Mouse (Mus musculus) midbrain, embryonic 14.5 days (tissue): ENCODE data around the gene Tctn3. TPM values are rescaled to one million over a fixed set of nuclear protein-coding genes. Genes with fewer than 3 reads are reported as not detected.

Source experiments
- ATAC-seq: fragments of 200-750 bp; cut with Nextera tagmentation; 2 replicates; pipeline ENCODE4 v1.8.0; 2017; ENCODE audit warnings: moderate number of reproducible peaks, moderate library complexity; ENCODE audit not compliant: low FRiP score, low TSS enrichment
- DNase-seq: peaks from one replicate; pipeline ENCODE4 v3.0.0-alpha.2; 2015
- H3K27ac ChIP-seq: fragments of 300-500 bp; sonication (generic); replicated peaks from 2 replicates; pipeline ENCODE4 v1.5.1; 2014; ENCODE audit warnings: mild to moderate bottlenecking, low read depth, low read length, moderate library complexity
- H3K27me3 ChIP-seq: fragments of 300-500 bp; sonication (generic); 2 replicates; pipeline ENCODE4 v1.6.1; 2014; ENCODE audit warnings: low read length, control low read depth, mixed read lengths; ENCODE audit not compliant: control insufficient read depth, insufficient read depth
- H3K36me3 ChIP-seq: fragments of 300-500 bp; sonication (generic); 2 replicates; pipeline ENCODE4 v1.6.1; 2014; ENCODE audit warnings: low read length, control low read depth; ENCODE audit not compliant: control insufficient read depth, insufficient read depth
- H3K4me1 ChIP-seq: fragments of 300-500 bp; sonication (generic); 2 replicates; pipeline ENCODE4 v1.6.1; 2014; ENCODE audit warnings: mild to moderate bottlenecking, antibody characterized with exemption, low read length, control low read depth; ENCODE audit not compliant: control insufficient read depth, insufficient read depth
- H3K4me2 ChIP-seq: fragments of 300-500 bp; sonication (generic); 2 replicates; pipeline ENCODE4 v1.6.1; 2014; ENCODE audit warnings: mild to moderate bottlenecking, low read length, moderate library complexity
- H3K4me3 ChIP-seq: fragments of 300-500 bp; sonication (generic); replicated peaks from 2 replicates; pipeline ENCODE4 v1.5.1; 2014; ENCODE audit warnings: low read depth, low read length
- H3K9ac ChIP-seq: fragments of 300-500 bp; sonication (generic); replicated peaks from 2 replicates; pipeline ENCODE4 v1.6.1; 2014; ENCODE audit warnings: mild to moderate bottlenecking, low read length, moderate library complexity
- H3K9me3 ChIP-seq: fragments of 300-500 bp; sonication (generic); 2 replicates; pipeline ENCODE4 v1.6.1; 2016; ENCODE audit warnings: low read length, control low read depth, mixed read lengths; ENCODE audit not compliant: control insufficient read depth
- WGBS: fragments of 180-500 bp; shearing (Covaris S2); extraction: QIAGEN DNeasy Blood & Tissue Kit; methylation state at CpG from one replicate; pipeline ENCODE4 v1.1.7; 2014; 5-methylcytosine and 5-hydroxymethylcytosine counted together
- polyA plus RNA-seq: library from polyadenylated mRNA; unstranded; fragments of >200 nt; fragmentation: Nextera tagmentation; extraction: Ambion mirVana; gene quantifications from 2 replicates; pipeline ENCODE4 v1.2.1, GENCODE M21; 2014

Tctn3 gene
- polyA plus RNA-seq, 1 experiment from 2014 or later, result 13.7 TPM

DNA sequence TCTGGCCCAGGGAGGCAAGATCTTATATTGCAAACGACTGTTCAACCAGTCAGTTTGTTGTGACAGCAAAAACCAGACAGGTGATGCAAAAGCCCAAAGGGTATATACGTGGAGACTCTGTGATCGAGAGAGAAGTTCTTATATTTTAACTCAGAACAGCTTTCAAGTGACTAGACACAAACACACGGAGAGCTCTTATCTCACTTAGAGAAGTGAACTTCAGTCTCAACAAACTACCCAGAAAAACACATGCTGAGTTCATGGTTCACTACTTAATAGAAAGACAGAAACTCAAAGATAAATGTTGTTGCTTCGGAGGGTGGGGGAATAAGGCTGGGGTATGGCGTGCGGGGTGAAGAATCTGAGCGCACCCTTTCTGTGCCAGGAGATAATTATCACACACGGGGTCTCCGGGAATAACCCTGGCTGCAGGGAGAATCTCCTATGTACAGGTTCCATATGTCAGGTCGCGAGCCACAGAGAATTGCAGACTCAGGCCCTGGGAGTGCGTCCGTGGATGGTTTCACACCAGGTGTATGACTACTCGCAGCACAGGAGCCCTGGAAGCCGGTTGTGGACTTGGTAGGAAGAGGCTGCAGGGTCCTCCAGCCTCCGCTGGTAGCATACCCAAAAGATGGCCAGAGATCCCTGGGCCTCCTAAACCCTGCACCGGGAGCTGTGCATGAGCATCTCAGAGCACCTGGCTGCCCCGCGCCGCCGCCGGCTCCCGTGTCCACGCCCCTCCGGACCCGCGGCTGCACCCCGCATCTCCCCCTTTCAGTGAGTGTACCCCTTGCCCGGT is 24.3 kb downstream of the Tctn3 start:
- H3K9ac ChIP-seq, result peak overlapping the region; percentile 84
- peak overlapping the region; percentile 62 for H3K4me2 ChIP-seq
- no peaks in the 10 kb centered on the region for H3K27me3 ChIP-seq
- peaks cover 16% of the 10 kb centered on the region for H3K4me1 ChIP-seq
- H3K27ac ChIP-seq, result peak overlapping the region; percentile 62
- DNase-seq, result peak; percentile 2
- H3K36me3 ChIP-seq, result peaks cover 15% of the 10 kb centered on the region
- no peaks in the 10 kb centered on the region for H3K9me3 ChIP-seq
- H3K4me3 ChIP-seq, result peak overlapping the region; percentile 79
- no peak; the same call in 1 of the 2 replicates for ATAC-seq
- 4% methylated on average over 30 of the region's 30 CpGs for WGBS

DNA sequence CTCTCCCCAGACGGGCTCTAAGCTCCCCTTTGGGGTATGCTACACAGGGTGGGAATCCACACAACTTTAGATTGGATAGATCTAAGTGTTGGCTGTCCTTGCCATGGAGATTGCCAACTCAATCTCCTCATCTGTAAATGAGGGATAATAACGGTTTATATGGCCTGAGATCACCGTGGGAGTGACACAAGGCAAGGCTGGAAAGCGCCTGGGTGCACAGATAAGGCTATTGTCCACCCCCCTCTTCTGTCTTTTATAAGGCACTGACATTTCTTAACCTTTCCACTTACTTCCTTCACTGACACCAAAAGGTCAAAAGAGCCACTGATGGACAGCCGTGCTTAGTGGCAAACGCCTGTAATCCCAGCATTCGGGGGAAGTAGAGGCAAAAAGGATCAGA is 25.1 kb downstream of the Tctn3 start:
- Histone ChIP-seq H3K9ac (0 out of 2 replicates have a peak overlapping the region, but pooled peaks have one; percentile 84), H3K9me3 (no peaks in the 10 kb centered on the region), H3K36me3 (peaks cover 23% of the 10 kb centered on the region), H3K27ac (no peak overlapping the region), H3K27me3 (no peaks in the 10 kb centered on the region), H3K4me2 (peak overlapping the region; percentile 62), H3K4me3 (peak overlapping the region; percentile 79), H3K4me1 (peaks cover 16% of the 10 kb centered on the region)
- DNase-seq (no peak), ATAC-seq (no peak)
- 59% methylated on average over 7 of the region's 7 CpGs for WGBS

DNA sequence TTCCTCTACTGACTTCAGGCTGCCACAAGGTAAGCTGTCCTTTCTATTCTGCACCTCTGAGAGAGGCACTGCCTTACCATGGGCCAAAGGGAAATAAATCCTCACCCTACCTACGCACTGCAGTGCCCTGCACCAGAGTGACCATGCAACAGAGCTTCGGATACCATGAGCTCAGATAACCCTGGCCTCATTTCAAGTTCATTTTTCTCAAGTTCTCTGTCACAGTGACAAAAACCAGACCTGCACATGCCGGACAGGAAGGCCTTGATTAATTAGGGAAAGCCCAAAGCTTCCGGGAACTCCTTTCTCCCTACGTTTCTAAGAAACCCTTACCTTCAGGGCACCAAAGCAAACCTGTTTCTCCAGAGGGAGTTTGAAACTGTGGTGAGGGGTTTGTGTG is 30.4 kb downstream of the Tctn3 start:
- no peaks in the 10 kb centered on the region for H3K9me3 ChIP-seq
- 96% methylated on average over 5 of the region's 5 CpGs for WGBS
- no peak overlapping the region for H3K4me3 ChIP-seq
- H3K27me3 ChIP-seq, result no peaks in the 10 kb centered on the region
- DNase-seq, result no peak
- H3K27ac ChIP-seq, result no peak overlapping the region
- ATAC-seq, result no peak
- no peak overlapping the region for H3K9ac ChIP-seq
- no peak overlapping the region for H3K4me2 ChIP-seq
- H3K4me1 ChIP-seq, result peaks cover 7% of the 10 kb centered on the region
- H3K36me3 ChIP-seq, result peaks cover 64% of the 10 kb centered on the region

DNA sequence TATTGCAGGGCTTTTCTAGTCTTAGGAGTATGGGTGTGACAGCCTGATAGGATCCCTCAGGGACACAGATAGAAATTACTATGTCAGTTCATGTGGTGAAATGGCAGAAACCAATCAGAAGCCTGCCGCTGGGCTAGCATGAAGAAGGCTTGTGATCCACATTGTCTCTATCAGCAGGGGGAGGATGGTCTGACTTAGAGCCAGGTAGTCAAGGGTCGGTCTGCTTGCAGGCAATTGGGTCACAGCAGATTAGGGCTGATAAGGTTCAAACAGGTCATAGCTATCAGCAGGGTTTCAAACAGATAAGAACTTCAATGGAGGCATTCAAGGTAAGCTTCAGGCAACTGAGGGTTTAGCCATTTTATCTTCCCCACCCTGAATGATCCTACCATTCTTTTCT is 31.1 kb downstream of the Tctn3 start:
- Histone ChIP-seq H3K27me3 (no peaks in the 10 kb centered on the region), H3K9ac (no peak overlapping the region), H3K4me3 (no peak overlapping the region), H3K36me3 (peaks cover 72% of the 10 kb centered on the region), H3K27ac (no peak overlapping the region), H3K4me1 (no peaks in the 10 kb centered on the region), H3K4me2 (no peak overlapping the region), H3K9me3 (no peaks in the 10 kb centered on the region)
- no peak for ATAC-seq
- 77% methylated on average over 2 of the region's 2 CpGs for WGBS
- DNase-seq, result no peak

DNA sequence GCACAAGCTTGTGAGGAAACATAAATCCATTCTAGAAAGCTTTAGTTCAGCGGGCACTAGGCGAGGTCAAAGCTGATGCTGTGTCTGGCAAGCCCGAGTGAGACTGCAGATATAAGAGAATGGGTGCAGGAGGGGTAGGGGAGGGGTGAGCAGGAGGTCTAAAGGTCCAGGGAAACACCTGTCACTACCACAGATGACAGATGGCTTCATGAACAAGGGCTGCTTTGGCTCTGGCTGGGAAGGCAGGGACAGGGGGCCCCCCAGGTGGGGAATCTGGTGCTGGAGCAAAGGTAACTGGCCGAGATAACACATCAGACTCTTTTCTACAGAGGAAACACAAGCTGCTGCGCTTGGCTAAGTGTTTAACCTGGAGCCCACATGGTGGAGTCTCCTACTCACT is 36.6 kb downstream of the Tctn3 start:
- no peak overlapping the region for H3K9ac ChIP-seq
- ATAC-seq, result no peak
- H3K4me3 ChIP-seq, result no peak overlapping the region
- peaks cover 96% of the 10 kb centered on the region for H3K36me3 ChIP-seq
- no peaks in the 10 kb centered on the region for H3K4me1 ChIP-seq
- H3K27ac ChIP-seq, result no peak overlapping the region
- 87% methylated on average over 5 of the region's 5 CpGs for WGBS
- H3K9me3 ChIP-seq, result peaks cover 6% of the 10 kb centered on the region; the same call in 1 of the 2 replicates
- no peak overlapping the region for H3K4me2 ChIP-seq
- DNase-seq, result no peak
- no peaks in the 10 kb centered on the region for H3K27me3 ChIP-seq

DNA sequence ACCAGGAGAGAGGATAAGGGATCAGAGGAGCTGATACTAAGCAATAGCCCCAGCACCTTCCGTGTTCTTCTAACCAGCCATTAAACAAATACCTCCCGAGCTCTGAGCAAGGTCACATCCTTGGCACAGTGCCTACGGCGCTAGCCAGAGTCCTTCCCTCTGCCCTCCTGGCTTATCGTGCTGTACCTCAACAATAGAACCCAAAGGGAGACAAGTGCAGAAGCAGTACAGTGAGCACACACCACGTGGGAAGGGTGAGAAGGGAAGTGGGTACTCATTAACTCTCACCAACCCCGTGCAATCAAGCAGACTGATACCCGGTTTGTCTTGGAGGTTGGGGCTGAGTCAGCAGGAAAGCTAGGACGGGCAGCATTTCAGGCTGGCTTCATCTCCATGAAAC is 41.3 kb downstream of the Tctn3 start:
- H3K4me1 ChIP-seq, result no peaks in the 10 kb centered on the region
- 95% methylated on average over 9 of the region's 9 CpGs for WGBS
- no peak overlapping the region for H3K4me2 ChIP-seq
- DNase-seq, result no peak
- H3K4me3 ChIP-seq, result no peak overlapping the region
- no peak overlapping the region for H3K9ac ChIP-seq
- H3K36me3 ChIP-seq, result peaks cover 99% of the 10 kb centered on the region
- no peaks in the 10 kb centered on the region for H3K27me3 ChIP-seq
- ATAC-seq, result no peak
- H3K9me3 ChIP-seq, result peaks cover 16% of the 10 kb centered on the region; the same call in 1 of the 2 replicates
- H3K27ac ChIP-seq, result no peak overlapping the region

DNA sequence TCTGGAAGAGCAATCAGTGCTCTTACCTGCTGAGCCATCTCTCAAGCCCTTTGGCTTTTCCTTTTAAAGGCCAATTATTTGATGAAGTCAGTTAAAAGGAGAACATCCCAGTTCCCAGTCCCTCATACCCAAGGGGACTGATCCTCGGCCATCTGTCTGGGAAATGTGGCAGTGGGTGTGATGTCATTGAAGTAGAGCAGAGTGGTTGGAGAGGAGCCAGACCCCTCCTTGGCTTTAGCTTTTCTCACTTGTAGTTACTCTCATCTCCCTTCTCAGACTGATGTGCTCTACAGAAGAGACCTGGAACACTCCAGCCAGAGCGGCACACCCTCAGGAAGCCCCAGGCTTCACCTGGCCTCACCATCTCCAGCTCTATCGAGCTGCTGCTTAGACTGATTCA is 44.4 kb downstream of the Tctn3 start:
- peaks cover 16% of the 10 kb centered on the region; the same call in 1 of the 2 replicates for H3K9me3 ChIP-seq
- H3K4me2 ChIP-seq, result no peak overlapping the region
- H3K27ac ChIP-seq, result no peak overlapping the region
- H3K4me1 ChIP-seq, result no peaks in the 10 kb centered on the region
- no peak overlapping the region for H3K9ac ChIP-seq
- DNase-seq (no peak), ATAC-seq (no peak)
- peaks cover 97% of the 10 kb centered on the region for H3K36me3 ChIP-seq
- 88% methylated on average over 3 of the region's 3 CpGs for WGBS
- no peak overlapping the region for H3K4me3 ChIP-seq
- H3K27me3 ChIP-seq, result no peaks in the 10 kb centered on the region

DNA sequence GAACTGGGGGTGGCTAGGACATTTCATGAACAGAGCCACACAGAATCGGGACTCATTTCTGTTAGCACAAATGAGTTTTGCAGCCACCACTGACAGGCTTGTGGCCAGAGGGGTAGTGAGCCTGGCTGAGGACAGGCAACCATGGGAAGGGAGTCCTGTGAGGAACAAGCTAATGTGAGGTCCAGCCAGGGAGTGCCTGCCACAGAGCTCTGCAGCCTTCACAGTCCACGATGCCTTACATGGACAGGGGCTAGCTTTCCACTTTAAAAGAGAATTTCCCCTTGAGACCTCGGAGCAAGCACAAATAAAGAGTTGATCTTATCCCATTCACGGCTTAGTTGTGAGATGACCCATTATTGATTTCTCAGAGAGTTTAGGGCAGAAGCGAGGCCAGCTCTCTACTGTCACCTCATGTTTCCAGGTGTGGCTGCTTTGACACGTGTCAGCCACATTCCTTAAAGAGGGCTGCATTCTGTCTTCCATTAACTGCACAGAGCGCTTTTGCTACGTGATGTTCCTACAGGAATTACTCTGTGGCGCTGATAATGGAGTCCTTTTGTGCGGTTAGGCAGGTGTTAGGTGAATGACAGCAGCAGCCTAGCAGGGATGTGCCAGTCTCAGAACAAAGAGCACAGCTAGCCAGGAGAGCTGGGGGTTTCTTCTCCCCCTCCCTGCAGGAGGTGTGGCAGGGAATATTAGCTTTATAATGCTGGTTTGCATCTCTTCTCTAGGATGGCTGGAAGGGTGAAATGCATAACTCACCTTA is 48.0 kb downstream of the Tctn3 start:
- DNase-seq, result no peak
- Histone ChIP-seq H3K4me1 (no peaks in the 10 kb centered on the region), H3K9me3 (no peaks in the 10 kb centered on the region), H3K9ac (no peak overlapping the region), H3K36me3 (peaks cover 73% of the 10 kb centered on the region), H3K4me3 (no peak overlapping the region), H3K27me3 (no peaks in the 10 kb centered on the region), H3K4me2 (no peak overlapping the region), H3K27ac (no peak overlapping the region)
- 91% methylated on average over 10 of the region's 10 CpGs for WGBS
- no peak for ATAC-seq
